Mouse (Mus musculus): Measurements from ENCODE around the gene Atp8b4. TPM values are rescaled to one million over a fixed set of nuclear protein-coding genes. Genes with fewer than 3 reads are reported as not detected.

Gene Atp8b4
- polyA plus RNA-seq (2015; fragmentation: Nextera tagmentation; extraction: Ambion mirVana), result 0.18 and 0.21 TPM in 2 replicates

GRCm38 (mm10) chr2:126500521-126500920 lies at the start of gene Atp8b4:
Atp8b4 (minus strand) TSS chr2:126500674.
- Histone ChIP-seq H3K4me2 (replicated peaks; ENCODE audit: low read depth, low read length) (no peak within 1 kb of the TSS), H3K4me3 (ENCODE audit: low read length) (no peak within 1 kb of the TSS), H3K27me3 (ENCODE audit: insufficient read depth, low read length) (no peaks in the 10 kb centered on the region), H3K9me3 (ENCODE audit: low read length) (no peaks in the 10 kb centered on the region), H3K36me3 (ENCODE audit: insufficient read depth, low read length) (no peaks in the 10 kb centered on the region), H3K27ac (ENCODE audit: low read length) (no peak within 1 kb of the TSS), H3K4me1 (ENCODE audit: insufficient read depth, low read length) (no peaks in the 10 kb centered on the region), H3K9ac (replicated peaks; ENCODE audit: low read length) (no peak within 1 kb of the TSS)
- ATAC-seq (ENCODE audit: low FRiP score, low TSS enrichment), result no peak
- WGBS, result 90% methylated on average over 6 of the region's 6 CpGs

GRCm38 (mm10) chr2:126549681-126550080 lies 49.2 kb upstream of the Atp8b4 start:
- Histone ChIP-seq H3K9me3 (ENCODE audit: low read length) (no peaks in the 10 kb centered on the region), H3K27ac (ENCODE audit: low read length) (no peak overlapping the region), H3K36me3 (ENCODE audit: insufficient read depth, low read length) (no peaks in the 10 kb centered on the region), H3K4me1 (ENCODE audit: insufficient read depth, low read length) (peaks cover 3% of the 10 kb centered on the region; the same call in 1 of the 2 replicates), H3K27me3 (ENCODE audit: insufficient read depth, low read length) (peaks cover 37% of the 10 kb centered on the region), H3K9ac (replicated peaks; ENCODE audit: low read length) (no peak overlapping the region), H3K4me2 (replicated peaks; ENCODE audit: low read depth, low read length) (no peak overlapping the region), H3K4me3 (ENCODE audit: low read length) (no peak overlapping the region)
- ATAC-seq (ENCODE audit: low FRiP score, low TSS enrichment), result no peak
- 79% methylated on average over 7 of the region's 7 CpGs for WGBS

- H3K27me3 ChIP-seq (ENCODE audit: insufficient read depth, low read length), result peaks cover 7% of the 10 kb centered on the region
- H3K36me3 ChIP-seq (ENCODE audit: insufficient read depth, low read length), result no peaks in the 10 kb centered on the region
- no peaks in the 10 kb centered on the region for H3K9me3 ChIP-seq (ENCODE audit: low read length)
- H3K4me3 ChIP-seq (ENCODE audit: low read length), result no peak overlapping the region
- H3K4me1 ChIP-seq (ENCODE audit: insufficient read depth, low read length), result no peaks in the 10 kb centered on the region
- no peak overlapping the region for H3K4me2 ChIP-seq (replicated peaks; ENCODE audit: low read depth, low read length)
- H3K27ac ChIP-seq (ENCODE audit: low read length), result no peak overlapping the region
- 75% methylated on average over 3 of the region's 3 CpGs for WGBS
- no peak overlapping the region for H3K9ac ChIP-seq (replicated peaks; ENCODE audit: low read length)
- ATAC-seq (ENCODE audit: low FRiP score, low TSS enrichment), result no peak
These were observed 45.9 kb upstream of the Atp8b4 start for GRCm38 (mm10) chr2:126546392-126546791.

- no peak overlapping the region for H3K9ac ChIP-seq (replicated peaks; ENCODE audit: low read length)
- no peak overlapping the region for H3K4me3 ChIP-seq (ENCODE audit: low read length)
- H3K9me3 ChIP-seq (ENCODE audit: low read length), result no peaks in the 10 kb centered on the region
- H3K27me3 ChIP-seq (ENCODE audit: insufficient read depth, low read length), result no peaks in the 10 kb centered on the region
- no peaks in the 10 kb centered on the region for H3K4me1 ChIP-seq (ENCODE audit: insufficient read depth, low read length)
- ATAC-seq (ENCODE audit: low FRiP score, low TSS enrichment), result no peak
- H3K36me3 ChIP-seq (ENCODE audit: insufficient read depth, low read length), result no peaks in the 10 kb centered on the region
- WGBS, result 65% methylated on average over 5 of the region's 5 CpGs
- H3K27ac ChIP-seq (ENCODE audit: low read length), result no peak overlapping the region
- H3K4me2 ChIP-seq (replicated peaks; ENCODE audit: low read depth, low read length), result no peak overlapping the region
These were observed 44.8 kb upstream of the Atp8b4 start for GRCm38 (mm10) chr2:126545297-126545696.

- no peaks in the 10 kb centered on the region for H3K36me3 ChIP-seq (ENCODE audit: insufficient read depth, low read length)
- 88% methylated on average over 5 of the region's 5 CpGs for WGBS
- no peak overlapping the region for H3K4me3 ChIP-seq (ENCODE audit: low read length)
- ATAC-seq (ENCODE audit: low FRiP score, low TSS enrichment), result no peak
- H3K27ac ChIP-seq (ENCODE audit: low read length), result no peak overlapping the region
- no peak overlapping the region for H3K4me2 ChIP-seq (replicated peaks; ENCODE audit: low read depth, low read length)
- no peaks in the 10 kb centered on the region for H3K4me1 ChIP-seq (ENCODE audit: insufficient read depth, low read length)
- no peaks in the 10 kb centered on the region for H3K27me3 ChIP-seq (ENCODE audit: insufficient read depth, low read length)
- no peaks in the 10 kb centered on the region for H3K9me3 ChIP-seq (ENCODE audit: low read length)
- no peak overlapping the region for H3K9ac ChIP-seq (replicated peaks; ENCODE audit: low read length)
These were observed 41.7 kb upstream of the Atp8b4 start for GRCm38 (mm10) chr2:126542211-126542610.

- Histone ChIP-seq H3K27ac (ENCODE audit: low read length) (0 out of 2 replicates have a peak overlapping the region, but pooled peaks have one; percentile 7), H3K9me3 (ENCODE audit: low read length) (no peaks in the 10 kb centered on the region), H3K4me2 (replicated peaks; ENCODE audit: low read depth, low read length) (no peak overlapping the region), H3K9ac (replicated peaks; ENCODE audit: low read length) (no peak overlapping the region), H3K4me1 (ENCODE audit: insufficient read depth, low read length) (no peaks in the 10 kb centered on the region), H3K36me3 (ENCODE audit: insufficient read depth, low read length) (no peaks in the 10 kb centered on the region), H3K27me3 (ENCODE audit: insufficient read depth, low read length) (no peaks in the 10 kb centered on the region), H3K4me3 (ENCODE audit: low read length) (no peak overlapping the region)
- 68% methylated on average over 6 of the region's 6 CpGs for WGBS
- peak; percentile 91 for ATAC-seq (ENCODE audit: low FRiP score, low TSS enrichment)
These were observed 40.0 kb upstream of the Atp8b4 start for GRCm38 (mm10) chr2:126540390-126540925.

- H3K4me3 ChIP-seq (ENCODE audit: low read length), result no peak overlapping the region
- no peaks in the 10 kb centered on the region for H3K27me3 ChIP-seq (ENCODE audit: insufficient read depth, low read length)
- ATAC-seq (ENCODE audit: low FRiP score, low TSS enrichment), result no peak
- no peaks in the 10 kb centered on the region for H3K4me1 ChIP-seq (ENCODE audit: insufficient read depth, low read length)
- H3K27ac ChIP-seq (ENCODE audit: low read length), result no peak overlapping the region
- no peak overlapping the region for H3K4me2 ChIP-seq (replicated peaks; ENCODE audit: low read depth, low read length)
- H3K9me3 ChIP-seq (ENCODE audit: low read length), result no peaks in the 10 kb centered on the region
- no peak overlapping the region for H3K9ac ChIP-seq (replicated peaks; ENCODE audit: low read length)
- H3K36me3 ChIP-seq (ENCODE audit: insufficient read depth, low read length), result no peaks in the 10 kb centered on the region
These were observed 37.2 kb upstream of the Atp8b4 start for GRCm38 (mm10) chr2:126537654-126538053.

- ATAC-seq (ENCODE audit: low FRiP score, low TSS enrichment), result no peak
- Histone ChIP-seq H3K27ac (ENCODE audit: low read length) (no peak overlapping the region), H3K27me3 (ENCODE audit: insufficient read depth, low read length) (no peaks in the 10 kb centered on the region), H3K4me3 (ENCODE audit: low read length) (no peak overlapping the region), H3K4me2 (replicated peaks; ENCODE audit: low read depth, low read length) (no peak overlapping the region), H3K9ac (replicated peaks; ENCODE audit: low read length) (no peak overlapping the region), H3K36me3 (ENCODE audit: insufficient read depth, low read length) (no peaks in the 10 kb centered on the region), H3K9me3 (ENCODE audit: low read length) (no peaks in the 10 kb centered on the region), H3K4me1 (ENCODE audit: insufficient read depth, low read length) (no peaks in the 10 kb centered on the region)
- 84% methylated on average over 3 of the region's 3 CpGs for WGBS
These were observed 30.1 kb upstream of the Atp8b4 start for GRCm38 (mm10) chr2:126530581-126530980.

GRCm38 (mm10) chr2:126527461-126527860 lies 27.0 kb upstream of the Atp8b4 start:
- no peaks in the 10 kb centered on the region for H3K9me3 ChIP-seq (ENCODE audit: low read length)
- WGBS, result 91% methylated on average over 8 of the region's 8 CpGs
- H3K9ac ChIP-seq (replicated peaks; ENCODE audit: low read length), result no peak overlapping the region

GRCm38 (mm10) chr2:126524271-126524670 lies 23.8 kb upstream of the Atp8b4 start:
- Histone ChIP-seq H3K27me3 (ENCODE audit: insufficient read depth, low read length) (no peaks in the 10 kb centered on the region), H3K9me3 (ENCODE audit: low read length) (no peaks in the 10 kb centered on the region), H3K4me2 (replicated peaks; ENCODE audit: low read depth, low read length) (no peak overlapping the region), H3K36me3 (ENCODE audit: insufficient read depth, low read length) (no peaks in the 10 kb centered on the region), H3K27ac (ENCODE audit: low read length) (no peak overlapping the region), H3K4me1 (ENCODE audit: insufficient read depth, low read length) (no peaks in the 10 kb centered on the region), H3K4me3 (ENCODE audit: low read length) (no peak overlapping the region), H3K9ac (replicated peaks; ENCODE audit: low read length) (no peak overlapping the region)
- WGBS, result 86% methylated on average over 2 of the region's 2 CpGs
- no peak for ATAC-seq (ENCODE audit: low FRiP score, low TSS enrichment)

More at GRCm38 (mm10) chr2:126527461-126527860, 27.0 kb upstream of the Atp8b4 start:
- Histone ChIP-seq H3K36me3 (ENCODE audit: insufficient read depth, low read length) (no peaks in the 10 kb centered on the region), H3K27ac (ENCODE audit: low read length) (no peak overlapping the region), H3K4me3 (ENCODE audit: low read length) (no peak overlapping the region), H3K4me1 (ENCODE audit: insufficient read depth, low read length) (no peaks in the 10 kb centered on the region), H3K27me3 (ENCODE audit: insufficient read depth, low read length) (no peaks in the 10 kb centered on the region), H3K4me2 (replicated peaks; ENCODE audit: low read depth, low read length) (no peak overlapping the region)
- ATAC-seq (ENCODE audit: low FRiP score, low TSS enrichment), result no peak
